Mouse (Mus musculus): ENCODE data around the gene Yjefn3.

Yjefn3 gene

GRCm38 (mm10) chr8:69906260-69906659 is 3.7 kb upstream of the Yjefn3 start:
- DNase-seq = no peak

- no peak for DNase-seq
These were observed 1.6 kb upstream of the Yjefn3 start for GRCm38 (mm10) chr8:69904096-69904495.

GRCm38 (mm10) chr8:69903063-69903542 is 591 bp upstream of the Yjefn3 start:
- DNase-seq = peak; percentile 98 to 99

- DNase-seq = peak; percentile 96 to 98
These were observed 889 bp downstream of the Yjefn3 start for GRCm38 (mm10) chr8:69901484-69902162.

GRCm38 (mm10) chr8:69900895-69901451 is 1.5 kb downstream of the Yjefn3 start:
- DNase-seq = no peak

- DNase-seq = peak in 1 of 2 experiments; percentile 51
These were observed 2.6 kb downstream of the Yjefn3 start for GRCm38 (mm10) chr8:69899876-69900275.

GRCm38 (mm10) chr8:69897857-69898256 is 4.7 kb downstream of the Yjefn3 start:
- DNase-seq = peak; percentile 46 to 51

- no peak for DNase-seq
These were observed 6.6 kb downstream of the Yjefn3 start for GRCm38 (mm10) chr8:69895772-69896451.

GRCm38 (mm10) chr8:69894836-69895332 is 7.6 kb downstream of the Yjefn3 start:
- DNase-seq = no peak

- DNase-seq = peak in 1 of 2 experiments; percentile 60
These were observed 8.6 kb downstream of the Yjefn3 start for GRCm38 (mm10) chr8:69893863-69894262.

GRCm38 (mm10) chr8:69890813-69891241 is 11.7 kb downstream of the Yjefn3 start:
- peak in 1 of 2 experiments; percentile 40 for DNase-seq

GRCm38 (mm10) chr8:69888902-69889301 is 13.6 kb downstream of the Yjefn3 start:
- no peak for DNase-seq

- DNase-seq = no peak
These were observed 14.2 kb downstream of the Yjefn3 start for GRCm38 (mm10) chr8:69888244-69888866.

- DNase-seq = peak in 1 of 2 experiments; percentile 38
These were observed 14.9 kb downstream of the Yjefn3 start, which contains the start of gene Cilp2 for GRCm38 (mm10) chr8:69887289-69888243. TSS of gene Cilp2 (minus strand) at chr8:69887687.

- DNase-seq = no peak
These were observed 18.4 kb downstream of the Yjefn3 start for GRCm38 (mm10) chr8:69884141-69884540.

GRCm38 (mm10) chr8:69882833-69883600 is 19.5 kb downstream of the Yjefn3 start:
- no peak for DNase-seq

GRCm38 (mm10) chr8:69882021-69882756 is 20.3 kb downstream of the Yjefn3 start:
- peak; percentile 50 to 58 for DNase-seq

GRCm38 (mm10) chr8:69881261-69881865 is 21.1 kb downstream of the Yjefn3 start:
- no peak for DNase-seq

GRCm38 (mm10) chr8:69880841-69881240 is 21.7 kb downstream of the Yjefn3 start:
- DNase-seq = no peak

- no peak for DNase-seq
These were observed 22.8 kb downstream of the Yjefn3 start for GRCm38 (mm10) chr8:69879678-69880077.
